24 mouse cellular contexts compared by ENCODE assay signal in genomic region chr7:92186341-92186740, GRCm38 (mm10).
A peak's percentile ranks its signal among the peaks of the same experiment; 100 is the strongest.
DNase-seq lines count a peak whose midpoint lies in the region; ATAC-seq lines count a peak whose summit lies in the region.
"Had no signal": no experiment of that assay in that cellular context is flagged by ENCODE, and none has a peak within 500 bp of the region (broad histone marks: within the 10 kb centered on the region; RNA-seq: fewer than 3 reads in every experiment).

No protein-coding gene starts in this region.

- no peaks in the 10 kb centered on the region for H3K36me3 ChIP-seq in heart, embryonic 12.5 days
- no peaks in the 10 kb centered on the region for H3K36me3 ChIP-seq in intestine, embryonic 15.5 days
- H3K36me3 ChIP-seq: embryonic facial prominence, embryonic 12.5 days; neural tube, embryonic 13.5 days had no signal

- H3K4me2 ChIP-seq in heart, embryonic 12.5 days: no peak overlapping the region
- no peak overlapping the region for H3K4me2 ChIP-seq in intestine, embryonic 15.5 days (replicated peaks)
- H3K4me2 ChIP-seq: embryonic facial prominence, embryonic 12.5 days; hindbrain, embryonic 14.5 days; lung, embryonic 14.5 days; neural tube, embryonic 13.5 days had no signal

- no peak overlapping the region for H3K27ac ChIP-seq in heart, embryonic 12.5 days (ENCODE audit: poor library complexity, severe bottlenecking)
- H3K27ac ChIP-seq in intestine, embryonic 15.5 days: no peak overlapping the region
- H3K27ac ChIP-seq: embryonic facial prominence, embryonic 12.5 days; gastrocnemius, adult 2 months; hindbrain, embryonic 14.5 days; kidney, postnatal 0 days; left cerebral cortex, adult 2 months; liver, embryonic 14.5 days; neural tube, embryonic 13.5 days had no signal

- ATAC-seq in heart, embryonic 12.5 days (ENCODE audit: insufficient number of reproducible peaks, low FRiP score): no peak
- no peak for ATAC-seq in intestine, embryonic 15.5 days
- ATAC-seq: forebrain, embryonic 14.5 days; inflammation-experienced regulatory T-cells, adult 6 months had no signal

- peak; percentile 28 to 36 for DNase-seq in heart, adult 18-20 months
- DNase-seq in NIH3T3 (ENCODE audit: low read depth): peak; percentile 46
- peak; percentile 76 for DNase-seq in fibroblast of lung, adult 2 months (ENCODE audit: low read depth)
- DNase-seq in heart, postnatal 4 days: peak; percentile 12
- DNase-seq in left cerebral cortex, adult 18-20 months (ENCODE audit: low spot score in 2 of 2): no peak
- DNase-seq: cerebellum, adult 9-10 months; gastrocnemius, adult 2 months; kidney, adult 2 months; layer of hippocampus, adult 9-11 months; lung, embryonic 14.5 days; midbrain, embryonic 14.5 days; thymus, postnatal 14 days had no signal

- no peak overlapping the region for H3K4me3 ChIP-seq in heart, embryonic 12.5 days
- no peak overlapping the region for H3K4me3 ChIP-seq in intestine, embryonic 15.5 days (replicated peaks)
- H3K4me3 ChIP-seq: embryonic facial prominence, embryonic 12.5 days; gastrocnemius, adult 2 months; left cerebral cortex, adult 2 months; megakaryocyte, embryonic 14.5 days; myocyte; neural tube, embryonic 13.5 days had no signal

- WGBS in heart, embryonic 12.5 days: 73% methylated on average over 5 of the region's 5 CpGs
- 90% methylated on average over 5 of the region's 5 CpGs for WGBS in intestine, embryonic 15.5 days

- H3K27me3 ChIP-seq in heart, embryonic 12.5 days (replicated peaks): no peaks in the 10 kb centered on the region
- no peaks in the 10 kb centered on the region for H3K27me3 ChIP-seq in intestine, embryonic 15.5 days (replicated peaks)
- H3K27me3 ChIP-seq: embryonic facial prominence, embryonic 12.5 days had no signal

- no peaks in the 10 kb centered on the region for H3K9me3 ChIP-seq in heart, embryonic 12.5 days (replicated peaks)
- H3K9me3 ChIP-seq in intestine, embryonic 15.5 days: no peaks in the 10 kb centered on the region
- H3K9me3 ChIP-seq: embryonic facial prominence, embryonic 12.5 days; megakaryocyte, embryonic 14.5 days; neural tube, embryonic 13.5 days had no signal

- peaks cover 3% of the 10 kb centered on the region; the same call in 1 of the 2 replicates for H3K4me1 ChIP-seq in heart, embryonic 12.5 days (replicated peaks)
- H3K4me1 ChIP-seq in intestine, embryonic 15.5 days (replicated peaks): no peaks in the 10 kb centered on the region

- H3K9ac ChIP-seq in heart, embryonic 12.5 days: no peak overlapping the region
- no peak overlapping the region for H3K9ac ChIP-seq in intestine, embryonic 15.5 days
- H3K9ac ChIP-seq: embryonic facial prominence, embryonic 12.5 days; hindbrain, embryonic 14.5 days; liver, embryonic 14.5 days; lung, embryonic 14.5 days; neural tube, embryonic 13.5 days had no signal

Comparison
In these comparisons a context has a peak if more than half of its experiments do, and no peak if none do; other contexts are left out.
1. DNase-seq: peak in heart, adult 18-20 months (2 of 2), NIH3T3 (single experiment), fibroblast of lung, adult 2 months (single experiment) and heart, postnatal 4 days (single experiment); none in left cerebral cortex, adult 18-20 months (0 of 2).